Mouse (Mus musculus): ENCODE measurements at regions not wholly inside any gene's neighbourhood (a gene's known extent, or its start where the extent isn't known, plus 50 kb on each side); places are given as distances from the start of the nearest gene placed in this dataset.

DNA sequence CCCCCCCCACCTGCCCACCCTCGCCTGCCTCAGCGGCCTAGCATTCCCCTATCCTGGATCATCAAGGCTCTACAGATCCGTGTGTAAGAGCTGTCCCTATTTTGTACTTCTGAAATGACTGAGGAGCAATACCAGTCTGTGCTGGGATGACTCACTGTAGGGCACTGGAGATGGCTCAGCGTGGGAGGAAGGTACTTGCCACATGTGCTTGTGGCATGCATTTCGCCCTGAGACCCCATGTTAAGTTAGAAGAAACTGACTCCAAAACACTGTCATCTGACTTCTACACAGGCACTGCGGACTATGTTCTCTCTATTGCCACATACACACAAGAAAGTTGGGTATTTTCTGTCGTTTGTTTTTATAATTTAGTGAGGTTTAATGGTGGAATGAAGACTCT, 574.9 kb downstream of the Adgrl2 start:
- Histone ChIP-seq H3K36me3 (ENCODE audit: control insufficient read depth, insufficient read depth) (no peaks in the 10 kb centered on the region), H3K79me2 (ENCODE audit: control insufficient read depth, insufficient read depth) (no peaks in the 10 kb centered on the region), H3K4me3 (no peak overlapping the region), H3K4me2 (ENCODE audit: low read depth) (peak overlapping the region; percentile 49), H3ac (ENCODE audit: control insufficient read depth, insufficient read length) (no peak overlapping the region), H3K27me3 (ENCODE audit: control insufficient read depth, insufficient read depth, insufficient read length) (no peaks in the 10 kb centered on the region)
- TF ChIP-seq MYOG (IDR thresholded peaks at IDR 0.05; ENCODE audit: control insufficient read depth in 1 of 3, insufficient read depth in 1 of 3, insufficient read length in 2 of 3, low read depth in 2 of 3), result peak in 1 of 3 experiments; percentile 19
- peak in 1 of 3 experiments; percentile 60 for TF ChIP-seq MYOD1 (IDR thresholded peaks at IDR 0.05; ENCODE audit: control insufficient read depth in 1 of 3, insufficient read length in 2 of 3, low read depth in 2 of 3)
- TF ChIP-seq CEBPB (IDR thresholded peaks at IDR 0.05; ENCODE audit: insufficient read depth, poor library complexity, severe bottlenecking), result no peak

DNA sequence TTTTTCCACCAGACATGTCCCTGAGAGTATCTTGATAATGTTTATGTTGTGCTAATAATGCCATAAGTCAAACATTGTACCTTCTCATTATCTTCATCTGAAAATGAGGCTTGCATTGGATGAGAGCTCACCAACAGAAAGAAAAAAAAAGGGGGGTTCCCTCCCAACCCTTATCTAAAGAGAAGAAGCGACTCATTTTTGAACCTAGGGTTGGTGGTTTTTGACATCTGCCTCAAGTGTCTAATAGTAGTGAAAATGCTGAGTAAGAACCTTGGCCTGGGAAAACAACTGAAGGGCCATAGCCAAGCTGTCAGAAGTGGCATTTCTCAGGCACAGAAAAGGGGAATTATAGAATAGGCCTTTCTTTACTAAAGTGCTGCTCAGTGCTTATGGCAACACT, 577.3 kb downstream of the Adgrl2 start:
- Histone ChIP-seq H3K36me3 (ENCODE audit: control insufficient read depth, insufficient read depth) (no peaks in the 10 kb centered on the region), H3K4me3 (no peak overlapping the region), H3ac (ENCODE audit: control insufficient read depth, insufficient read length) (no peak overlapping the region), H3K4me2 (ENCODE audit: low read depth) (no peak overlapping the region), H3K27me3 (ENCODE audit: control insufficient read depth, insufficient read depth, insufficient read length) (no peaks in the 10 kb centered on the region), H3K79me2 (ENCODE audit: control insufficient read depth, insufficient read depth) (no peaks in the 10 kb centered on the region)
- TF ChIP-seq REST (IDR thresholded peaks at IDR 0.05; ENCODE audit: insufficient read depth, insufficient read length) (no peak), E2F4 (IDR thresholded peaks at IDR 0.05; ENCODE audit: insufficient read depth) (no peak), POLR2AphosphoS2 (IDR thresholded peaks at IDR 0.05; ENCODE audit: insufficient read length, low read depth) (no peak), MYOG (IDR thresholded peaks at IDR 0.05; ENCODE audit: control insufficient read depth in 1 of 3, insufficient read depth in 1 of 3, insufficient read length in 2 of 3, low read depth in 2 of 3) (no peak), SRF (IDR thresholded peaks at IDR 0.05; ENCODE audit: control insufficient read depth, insufficient read length, low read depth) (no peak), TCF3 (IDR thresholded peaks at IDR 0.05; ENCODE audit: insufficient read length, low read depth) (no peak), MYOD1 (IDR thresholded peaks at IDR 0.05; ENCODE audit: control insufficient read depth in 1 of 3, insufficient read length in 2 of 3, low read depth in 2 of 3) (no peak), CEBPB (IDR thresholded peaks at IDR 0.05; ENCODE audit: insufficient read depth, poor library complexity, severe bottlenecking) (no peak), POLR2A (IDR thresholded peaks at IDR 0.05; ENCODE audit: insufficient read length, low read depth) (no peak), USF1 (IDR thresholded peaks at IDR 0.05; ENCODE audit: low read depth) (no peak), MAX (IDR thresholded peaks at IDR 0.05; ENCODE audit: low read depth) (no peak), TCF12 (IDR thresholded peaks at IDR 0.05; ENCODE audit: insufficient read depth, poor library complexity, severe bottlenecking) (no peak)

DNA sequence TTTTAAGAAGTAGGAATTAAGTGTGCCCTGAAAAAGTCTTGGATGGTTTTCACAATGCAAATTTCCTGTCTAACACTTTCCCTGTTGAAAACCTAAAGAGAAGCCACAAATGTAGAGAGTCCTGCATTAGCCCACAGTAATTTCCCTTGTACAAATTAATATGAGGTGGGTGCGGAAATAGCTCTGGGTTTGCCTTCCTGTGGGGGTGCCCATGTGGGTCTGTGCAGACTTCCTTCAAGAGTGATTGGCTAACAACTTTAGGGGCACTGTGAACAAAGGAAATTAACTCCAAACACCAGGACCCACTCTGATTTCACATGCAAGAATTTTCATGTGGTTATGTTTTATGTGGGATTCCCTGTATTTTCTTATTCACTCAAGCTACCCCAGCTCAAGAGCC, 578.2 kb downstream of the Adgrl2 start:
- H3K4me3 ChIP-seq, result no peak overlapping the region
- no peaks in the 10 kb centered on the region for H3K27me3 ChIP-seq (ENCODE audit: control insufficient read depth, insufficient read depth, insufficient read length)
- no peaks in the 10 kb centered on the region for H3K79me2 ChIP-seq (ENCODE audit: control insufficient read depth, insufficient read depth)
- H3K4me2 ChIP-seq (ENCODE audit: low read depth), result no peak overlapping the region
- TF ChIP-seq MAX (IDR thresholded peaks at IDR 0.05; ENCODE audit: low read depth), result no peak
- no peak for TF ChIP-seq MYOG (IDR thresholded peaks at IDR 0.05; ENCODE audit: control insufficient read depth in 1 of 3, insufficient read depth in 1 of 3, insufficient read length in 2 of 3, low read depth in 2 of 3)
- no peak for TF ChIP-seq MYOD1 (IDR thresholded peaks at IDR 0.05; ENCODE audit: control insufficient read depth in 1 of 3, insufficient read length in 2 of 3, low read depth in 2 of 3)
- TF ChIP-seq SRF (IDR thresholded peaks at IDR 0.05; ENCODE audit: control insufficient read depth, insufficient read length, low read depth), result no peak
- no peak for TF ChIP-seq TCF12 (IDR thresholded peaks at IDR 0.05; ENCODE audit: insufficient read depth, poor library complexity, severe bottlenecking)
- TF ChIP-seq E2F4 (IDR thresholded peaks at IDR 0.05; ENCODE audit: insufficient read depth), result no peak
- TF ChIP-seq POLR2A (IDR thresholded peaks at IDR 0.05; ENCODE audit: insufficient read length, low read depth), result no peak
- no peak for TF ChIP-seq USF1 (IDR thresholded peaks at IDR 0.05; ENCODE audit: low read depth)
- TF ChIP-seq TCF3 (IDR thresholded peaks at IDR 0.05; ENCODE audit: insufficient read length, low read depth), result no peak
- TF ChIP-seq CEBPB (IDR thresholded peaks at IDR 0.05; ENCODE audit: insufficient read depth, poor library complexity, severe bottlenecking), result no peak
- TF ChIP-seq POLR2AphosphoS2 (IDR thresholded peaks at IDR 0.05; ENCODE audit: insufficient read length, low read depth), result no peak
- no peak for TF ChIP-seq REST (IDR thresholded peaks at IDR 0.05; ENCODE audit: insufficient read depth, insufficient read length)
- H3K36me3 ChIP-seq (ENCODE audit: control insufficient read depth, insufficient read depth), result no peaks in the 10 kb centered on the region
- no peak overlapping the region for H3ac ChIP-seq (ENCODE audit: control insufficient read depth, insufficient read length)

DNA sequence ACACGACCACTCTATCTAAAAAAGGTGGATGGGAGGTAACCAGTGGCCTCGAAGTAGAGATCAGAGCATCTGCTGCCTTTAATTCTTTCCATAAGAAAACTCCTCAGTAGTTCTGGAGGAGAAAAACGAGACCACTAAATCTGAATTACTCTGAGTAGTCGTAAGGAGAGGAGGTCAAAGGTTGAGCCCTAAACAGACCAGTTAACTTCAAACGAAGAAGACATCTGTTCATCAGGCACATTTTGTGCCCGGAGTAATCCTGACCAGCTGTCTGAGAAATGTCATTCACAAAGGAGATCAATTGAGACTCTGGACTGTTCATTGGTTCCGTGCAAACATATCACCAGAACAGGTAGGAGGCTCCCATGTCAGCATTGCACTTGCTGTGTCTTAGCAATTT, 592.0 kb downstream of the Adgrl2 start:
- TF ChIP-seq MYOD1 (IDR thresholded peaks at IDR 0.05; ENCODE audit: control insufficient read depth in 1 of 3, insufficient read length in 2 of 3, low read depth in 2 of 3) (no peak), SRF (IDR thresholded peaks at IDR 0.05; ENCODE audit: control insufficient read depth, insufficient read length, low read depth) (no peak), MYOG (IDR thresholded peaks at IDR 0.05; ENCODE audit: control insufficient read depth in 1 of 3, insufficient read depth in 1 of 3, insufficient read length in 2 of 3, low read depth in 2 of 3) (no peak), E2F4 (IDR thresholded peaks at IDR 0.05; ENCODE audit: insufficient read depth) (no peak), TCF12 (IDR thresholded peaks at IDR 0.05; ENCODE audit: insufficient read depth, poor library complexity, severe bottlenecking) (no peak), CEBPB (IDR thresholded peaks at IDR 0.05; ENCODE audit: insufficient read depth, poor library complexity, severe bottlenecking) (no peak), REST (IDR thresholded peaks at IDR 0.05; ENCODE audit: insufficient read depth, insufficient read length) (no peak), TCF3 (IDR thresholded peaks at IDR 0.05; ENCODE audit: insufficient read length, low read depth) (no peak)
- Histone ChIP-seq H3K4me3 (no peak overlapping the region), H3K79me2 (ENCODE audit: control insufficient read depth, insufficient read depth) (no peaks in the 10 kb centered on the region)

DNA sequence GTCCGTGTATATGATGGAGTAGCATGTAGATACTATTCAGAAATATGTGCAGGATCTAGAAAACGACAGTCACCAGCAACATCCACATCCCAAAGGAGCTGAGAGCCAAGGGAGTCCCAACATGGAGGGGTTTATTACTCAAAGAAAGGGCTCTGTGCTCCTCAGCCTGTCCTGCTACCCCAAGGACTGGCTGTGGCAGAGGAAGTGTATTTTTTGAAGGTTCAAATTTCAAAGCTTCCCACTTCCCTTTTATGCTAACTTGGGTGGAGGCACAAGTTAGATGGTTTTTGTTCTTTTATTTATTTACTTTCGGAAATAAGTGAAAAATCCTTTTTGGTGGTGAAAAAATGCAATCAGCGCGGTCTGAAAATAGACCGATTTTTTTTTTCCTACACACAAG, 602.8 kb downstream of the Adgrl2 start:
- Histone ChIP-seq H3K4me2 (ENCODE audit: low read depth) (no peak overlapping the region), H3K4me3 (no peak overlapping the region), H3K79me2 (ENCODE audit: control insufficient read depth, insufficient read depth) (no peaks in the 10 kb centered on the region), H3ac (ENCODE audit: control insufficient read depth, insufficient read length) (no peak overlapping the region), H3K27me3 (ENCODE audit: control insufficient read depth, insufficient read depth, insufficient read length) (no peaks in the 10 kb centered on the region), H3K36me3 (ENCODE audit: control insufficient read depth, insufficient read depth) (no peaks in the 10 kb centered on the region)
- TF ChIP-seq POLR2AphosphoS2 (IDR thresholded peaks at IDR 0.05; ENCODE audit: insufficient read length, low read depth) (no peak), CEBPB (IDR thresholded peaks at IDR 0.05; ENCODE audit: insufficient read depth, poor library complexity, severe bottlenecking) (no peak), REST (IDR thresholded peaks at IDR 0.05; ENCODE audit: insufficient read depth, insufficient read length) (no peak), POLR2A (IDR thresholded peaks at IDR 0.05; ENCODE audit: insufficient read length, low read depth) (no peak), MYOD1 (IDR thresholded peaks at IDR 0.05; ENCODE audit: control insufficient read depth in 1 of 3, insufficient read length in 2 of 3, low read depth in 2 of 3) (no peak), TCF12 (IDR thresholded peaks at IDR 0.05; ENCODE audit: insufficient read depth, poor library complexity, severe bottlenecking) (no peak), MAX (IDR thresholded peaks at IDR 0.05; ENCODE audit: low read depth) (no peak), MYOG (IDR thresholded peaks at IDR 0.05; ENCODE audit: control insufficient read depth in 1 of 3, insufficient read depth in 1 of 3, insufficient read length in 2 of 3, low read depth in 2 of 3) (no peak), TCF3 (IDR thresholded peaks at IDR 0.05; ENCODE audit: insufficient read length, low read depth) (no peak), USF1 (IDR thresholded peaks at IDR 0.05; ENCODE audit: low read depth) (no peak), SRF (IDR thresholded peaks at IDR 0.05; ENCODE audit: control insufficient read depth, insufficient read length, low read depth) (no peak), E2F4 (IDR thresholded peaks at IDR 0.05; ENCODE audit: insufficient read depth) (no peak)

More for the DNA sequence above, 592.0 kb downstream of the Adgrl2 start:
- no peak overlapping the region for H3ac ChIP-seq (ENCODE audit: control insufficient read depth, insufficient read length)
- H3K36me3 ChIP-seq (ENCODE audit: control insufficient read depth, insufficient read depth), result no peaks in the 10 kb centered on the region
- no peak overlapping the region for H3K4me2 ChIP-seq (ENCODE audit: low read depth)
- no peaks in the 10 kb centered on the region for H3K27me3 ChIP-seq (ENCODE audit: control insufficient read depth, insufficient read depth, insufficient read length)
